In genomic region chr13:44164746-44165145, GRCm38 (mm10) we compare ENCODE assay signal across 17 mouse cellular contexts.
"Had no signal": no experiment of that assay in that cellular context is flagged by ENCODE, and none has a peak within 500 bp of the region (broad histone marks: within the 10 kb centered on the region; RNA-seq: fewer than 3 reads in every experiment).

No protein-coding gene starts in this region.

- DNase-seq: liver, postnatal 0 days; lung, adult 2 months; lung, postnatal 14 days; lung, postnatal 36 days; midbrain, embryonic 14.5 days; right cerebral cortex, postnatal 14 days; thymus, adult 2 months; thymus, postnatal 25 days; thymus, postnatal 4 days had no signal

- H3K27me3 ChIP-seq: lung, embryonic 15.5 days; midbrain, embryonic 12.5 days; neural tube, embryonic 12.5 days had no signal

- H3K27ac ChIP-seq: lung, embryonic 15.5 days; macrophage; midbrain, embryonic 12.5 days; neural tube, embryonic 12.5 days; stomach, embryonic 15.5 days; stomach, postnatal 0 days had no signal

- H3K9me3 ChIP-seq: lung, embryonic 15.5 days; midbrain, embryonic 12.5 days; neural tube, embryonic 12.5 days; stomach, embryonic 15.5 days had no signal

- ATAC-seq: liver, postnatal 0 days; lung, postnatal 0 days had no signal

- H3K4me1 ChIP-seq: midbrain, embryonic 12.5 days; neural tube, embryonic 12.5 days had no signal

- H3K9ac ChIP-seq: liver, postnatal 0 days; lung, embryonic 15.5 days; midbrain, embryonic 12.5 days; neural tube, embryonic 12.5 days; stomach, embryonic 15.5 days had no signal

- H3K4me2 ChIP-seq: lung, embryonic 15.5 days; midbrain, embryonic 12.5 days; neural tube, embryonic 12.5 days; stomach, embryonic 15.5 days had no signal

- H3K4me3 ChIP-seq: lung, embryonic 15.5 days; megakaryocyte, embryonic 14.5 days; midbrain, embryonic 12.5 days; neural tube, embryonic 12.5 days; stomach, embryonic 15.5 days had no signal

- H3K36me3 ChIP-seq: lung, embryonic 15.5 days; midbrain, embryonic 12.5 days; neural tube, embryonic 12.5 days; stomach, embryonic 15.5 days had no signal
